Mouse (Mus musculus) left cerebral cortex, postnatal 10 days (tissue): ENCODE results near the gene Klf14. TPM values are rescaled to one million over a fixed set of nuclear protein-coding genes. Genes with fewer than 3 reads are reported as not detected.

Experiments
- total RNA-seq, 2 experiments: library from RNA; stranded (reverse); gene quantifications; 2 replicates each; pipeline ENCODE4 v1.2.3; 2021

The Klf14 gene
- total RNA-seq, 2 experiments from 2014 or later, result 1.1 TPM

Other genes with a start within 250 kb of the Klf14 start
- 100 to 1,000 TPM; 102 to 105 TPM for gene Mest, start 235.5 kb downstream of the Klf14 start, total RNA-seq
- gene Copg2, start 62.3 kb downstream of the Klf14 start, total RNA-seq, result 10 to 100 TPM; 50.4 to 53.6 TPM
- gene Tsga13, start 43.5 kb downstream of the Klf14 start, total RNA-seq, result under 1 TPM; 0.43 to 0.75 TPM